Mouse (Mus musculus) lung, postnatal 10 days (tissue): Measurements from ENCODE around the gene AU018091.
"Not testable (repeated sequence)": the region's sequence is repeated elsewhere in the genome, so short reads cannot be mapped to it uniquely, and the experiment has no call there.

ENCODE experiments used
- DNase-seq: peaks from one replicate; pipeline ENCODE4 v3.0.0; 2021

AU018091 gene

GRCm38 (mm10) chr7:3164991-3165390, 4.0 kb downstream of the AU018091 start:
- no peak for DNase-seq

GRCm38 (mm10) chr7:3164381-3164780, 4.6 kb downstream of the AU018091 start:
- DNase-seq, result no peak

GRCm38 (mm10) chr7:3150376-3150775, 18.6 kb downstream of the AU018091 start:
- DNase-seq, result no peak

- DNase-seq, result no peak
These were observed 22.9 kb downstream of the AU018091 start for GRCm38 (mm10) chr7:3146072-3146471.

GRCm38 (mm10) chr7:3143329-3143728, 25.7 kb downstream of the AU018091 start:
- DNase-seq, result no peak

- no peak for DNase-seq
These were observed 33.4 kb downstream of the AU018091 start for GRCm38 (mm10) chr7:3135606-3136005.

GRCm38 (mm10) chr7:3134654-3135053, 34.3 kb downstream of the AU018091 start:
- no peak for DNase-seq

- DNase-seq, result no peak
These were observed 38.7 kb downstream of the AU018091 start for GRCm38 (mm10) chr7:3130342-3130741.

- DNase-seq, result not testable (repeated sequence)
These were observed 40.4 kb downstream of the AU018091 start for GRCm38 (mm10) chr7:3128564-3128963.

GRCm38 (mm10) chr7:3111193-3111592, 57.8 kb downstream of the AU018091 start:
- not testable (repeated sequence) for DNase-seq

- DNase-seq, result not testable (repeated sequence)
These were observed 62.4 kb downstream of the AU018091 start for GRCm38 (mm10) chr7:3106516-3107077.
